Mouse (Mus musculus): Measurements from ENCODE around the gene AI481877. TPM values are rescaled to one million over a fixed set of nuclear protein-coding genes. Genes with fewer than 3 reads are reported as not detected.

AI481877 gene
- total RNA-seq, 2 experiments from 2014 or later, result not detected

DNA sequence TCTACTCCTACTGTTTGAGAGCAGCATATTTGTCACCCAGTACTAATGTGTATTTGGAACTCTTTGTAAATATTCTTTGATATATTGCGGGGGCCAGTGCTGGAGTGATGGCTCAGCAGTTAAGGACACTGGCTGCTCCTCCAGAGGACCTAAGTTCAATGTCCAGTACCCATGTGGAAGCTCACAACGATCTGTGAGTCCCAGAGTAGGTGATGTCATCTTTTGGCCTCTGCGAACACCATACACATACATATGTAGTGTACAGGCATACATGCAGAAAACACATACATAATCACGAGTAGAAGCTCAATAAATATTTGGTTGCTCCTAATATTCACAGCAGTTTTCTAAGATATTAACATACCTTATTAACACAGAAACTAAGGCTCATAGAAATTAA is 9.8 kb downstream of the AI481877 start:
- DNase-seq, result no peak
- intact Hi-C loops (cut with DNase I), result no loop called here

DNA sequence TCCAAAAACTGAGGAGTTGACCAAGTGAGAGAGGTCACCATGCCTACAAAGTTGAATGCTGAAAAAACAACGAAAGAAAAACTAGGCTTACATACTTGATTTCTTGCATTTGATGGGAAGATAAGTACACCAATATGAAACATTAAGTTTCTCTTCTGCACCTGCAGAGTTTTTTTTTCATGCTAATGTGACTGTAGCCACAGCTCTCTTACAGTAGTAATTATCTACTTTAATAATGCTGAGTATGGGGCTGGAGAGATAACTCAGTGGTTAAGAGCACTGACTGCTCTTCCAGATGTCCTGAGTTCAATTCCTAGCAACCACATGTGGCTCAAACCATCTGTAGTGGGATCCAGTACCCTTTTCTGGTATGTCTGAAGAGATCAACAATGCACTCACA is 13.7 kb downstream of the AI481877 start:
- intact Hi-C loops (cut with DNase I), result no loop called here
- no peak for DNase-seq

DNA sequence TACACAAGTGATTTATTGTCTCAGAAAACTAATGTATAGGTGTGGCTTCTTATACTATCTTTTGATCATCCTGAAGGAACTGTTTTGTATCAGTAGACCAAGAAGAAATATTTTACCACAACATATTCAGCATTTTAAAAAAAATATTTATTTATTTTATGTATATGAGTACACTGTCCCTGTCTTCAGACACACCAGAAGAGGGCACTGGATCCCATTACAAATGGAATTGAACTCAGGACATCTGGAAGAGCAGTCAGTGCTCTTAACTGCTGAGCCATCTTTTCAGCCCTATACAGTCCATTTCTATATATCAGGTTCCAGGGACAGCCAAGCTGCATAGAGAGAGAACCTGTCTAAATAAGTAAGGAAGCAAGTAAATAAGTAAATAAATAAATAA is 15.2 kb downstream of the AI481877 start:
- no peak for DNase-seq
- intact Hi-C loops (cut with DNase I), result no loop called here

DNA sequence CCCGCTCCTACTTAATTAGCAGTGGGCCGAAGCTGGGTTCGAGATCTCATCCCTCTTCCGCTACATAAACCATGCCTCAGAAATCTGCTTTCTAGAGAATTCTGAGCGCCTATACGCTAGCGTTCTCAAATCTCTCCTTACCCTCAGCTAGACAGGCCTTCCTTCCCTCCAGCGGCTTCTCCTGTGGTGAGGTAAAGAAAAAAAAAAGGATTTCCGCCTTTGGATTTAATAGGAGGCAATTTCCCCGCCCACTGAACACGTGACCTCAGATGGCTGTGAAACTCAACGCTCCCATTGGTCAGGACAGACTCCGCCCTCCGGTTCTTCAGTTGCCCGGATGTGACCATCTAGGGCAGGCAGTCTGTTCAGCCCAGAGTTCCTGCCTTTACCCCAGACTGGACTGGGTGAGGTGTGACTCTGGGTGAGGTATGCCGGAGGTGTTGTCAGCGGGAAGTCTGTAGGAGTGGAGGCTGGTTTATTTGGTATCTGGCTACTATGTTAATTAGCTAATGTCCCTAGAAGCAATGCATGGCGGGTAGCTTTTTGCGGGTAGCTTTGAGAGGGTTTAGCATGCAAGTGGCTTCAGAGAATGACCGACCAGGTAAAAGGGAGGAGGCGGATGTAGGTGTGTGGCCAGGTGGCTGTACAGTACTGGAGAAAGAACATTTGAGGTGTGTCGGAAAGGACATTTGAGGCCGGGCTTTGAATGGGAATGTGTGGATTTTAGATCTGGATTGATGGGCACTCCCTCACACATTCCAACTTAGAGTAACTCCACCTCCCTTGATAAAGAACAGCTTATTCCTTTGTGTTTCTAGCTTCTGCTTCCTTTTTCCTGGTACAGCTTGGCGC is 20.9 kb downstream of the AI481877 start:
- intact Hi-C loops (cut with DNase I), result no loop called here
- DNase-seq, result no peak

DNA sequence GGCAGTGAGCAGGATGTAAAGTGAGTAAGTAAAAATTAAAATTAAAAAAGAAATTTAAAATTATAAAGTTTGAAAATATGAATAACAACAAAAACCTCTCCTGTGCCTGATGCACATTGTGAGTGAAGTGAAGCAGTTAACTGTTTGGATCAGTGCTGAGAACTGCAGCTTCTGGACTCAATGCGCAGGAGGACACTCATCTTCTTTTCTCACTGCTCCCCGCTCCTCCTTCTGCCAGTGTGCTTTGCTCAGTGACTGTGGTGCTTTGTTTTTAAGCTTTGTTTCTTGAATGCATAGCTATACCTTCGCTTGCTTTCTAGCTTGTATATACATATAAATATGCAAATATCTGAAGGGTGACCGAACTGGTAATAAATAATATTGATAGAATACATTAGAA is 30.1 kb downstream of the AI481877 start:
- no peak for DNase-seq
- intact Hi-C loops (cut with DNase I), result loop anchor here (10.0 kb wide), 1 partner anchor 156 kb away; no protein-coding TSS in a partner anchor

DNA sequence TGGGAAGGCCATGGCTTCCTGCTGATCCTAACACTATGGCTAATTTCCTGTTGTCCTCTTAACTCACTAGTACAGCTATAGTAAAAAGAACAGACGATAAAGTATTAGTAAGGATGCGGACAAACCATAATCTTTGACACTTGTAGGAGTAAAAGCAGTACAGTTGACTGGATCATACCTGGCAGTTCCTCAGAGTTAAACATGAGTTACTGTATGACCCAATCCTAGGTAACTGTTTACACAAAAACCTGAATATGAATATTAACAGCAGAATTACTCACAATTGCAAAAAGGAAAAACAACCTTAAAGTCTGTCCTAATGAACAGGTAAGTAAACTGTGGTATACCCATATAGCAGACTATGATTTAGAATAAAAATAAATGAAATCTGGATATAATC is 30.9 kb downstream of the AI481877 start:
- intact Hi-C loops (cut with DNase I), result loop anchor here (10.0 kb wide), 1 partner anchor 157 kb away; no protein-coding TSS in a partner anchor
- no peak for DNase-seq

DNA sequence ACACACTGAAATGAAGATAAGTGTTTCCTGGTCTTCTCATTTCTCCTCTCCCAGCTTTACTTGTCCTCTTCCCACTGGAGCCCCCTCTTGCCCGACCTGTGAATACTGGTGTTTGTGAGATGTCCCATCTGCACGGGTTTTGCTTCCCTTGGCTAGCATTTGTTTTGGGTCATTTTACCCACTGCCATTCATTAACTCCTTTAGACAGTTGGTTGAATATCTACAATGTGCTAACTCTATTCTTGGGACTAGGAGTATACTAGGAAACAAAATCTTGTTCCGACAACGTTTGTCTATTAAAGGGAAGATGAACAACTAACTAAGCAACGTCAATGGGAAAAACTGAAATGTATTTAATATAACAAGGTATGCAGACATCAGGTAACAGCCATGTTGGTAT is 32.1 kb downstream of the AI481877 start:
- intact Hi-C loops (cut with DNase I), result loop anchor here (10.0 kb wide), 1 partner anchor 158 kb away; no protein-coding TSS in a partner anchor
- no peak for DNase-seq

DNA sequence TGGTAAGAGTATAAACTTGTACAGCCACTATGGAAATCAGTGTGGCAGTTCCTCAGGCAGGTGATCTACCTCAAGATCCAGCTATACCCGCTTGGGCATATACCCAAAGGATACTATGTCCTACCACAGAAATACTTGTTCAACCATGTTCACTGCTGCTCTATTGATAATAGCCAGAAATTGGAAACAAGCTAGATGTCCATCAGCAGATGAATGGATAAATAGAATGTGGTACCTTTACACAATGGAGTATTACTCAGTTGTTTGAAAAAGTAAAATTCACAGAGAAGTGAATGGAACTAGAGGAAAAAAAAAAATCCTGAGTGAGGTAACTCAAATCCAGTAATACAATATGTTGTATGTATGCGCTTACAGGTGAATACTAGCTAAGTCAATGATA is 34.6 kb downstream of the AI481877 start:
- intact Hi-C loops (cut with DNase I), result loop anchor here (10.0 kb wide), 1 partner anchor 161 kb away; no protein-coding TSS in a partner anchor
- DNase-seq, result no peak

DNA sequence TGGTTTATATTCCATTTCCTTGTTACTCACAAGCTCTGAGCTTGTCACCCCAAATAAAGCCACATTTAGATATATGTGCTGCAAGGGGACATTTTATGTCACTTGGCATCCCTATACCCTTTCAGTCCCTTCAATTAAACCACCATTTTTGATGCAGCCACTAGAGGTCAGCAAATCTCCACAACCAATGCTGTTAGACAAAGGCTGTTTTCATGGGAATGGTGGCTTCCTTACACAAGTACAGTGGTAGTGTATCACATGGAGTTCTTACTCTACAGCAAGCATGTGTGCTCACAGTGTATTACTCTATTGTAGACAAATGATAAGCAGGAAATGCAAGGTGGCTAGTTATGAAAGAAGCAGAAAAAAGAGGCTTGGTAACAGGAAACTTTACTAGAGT is 42.4 kb downstream of the AI481877 start:
- intact Hi-C loops (cut with DNase I), result loop anchor here (1.0 to 10.0 kb wide), 4 partner anchors 92 to 471 kb away; partner anchors contain the start of gene Ugcg

DNA sequence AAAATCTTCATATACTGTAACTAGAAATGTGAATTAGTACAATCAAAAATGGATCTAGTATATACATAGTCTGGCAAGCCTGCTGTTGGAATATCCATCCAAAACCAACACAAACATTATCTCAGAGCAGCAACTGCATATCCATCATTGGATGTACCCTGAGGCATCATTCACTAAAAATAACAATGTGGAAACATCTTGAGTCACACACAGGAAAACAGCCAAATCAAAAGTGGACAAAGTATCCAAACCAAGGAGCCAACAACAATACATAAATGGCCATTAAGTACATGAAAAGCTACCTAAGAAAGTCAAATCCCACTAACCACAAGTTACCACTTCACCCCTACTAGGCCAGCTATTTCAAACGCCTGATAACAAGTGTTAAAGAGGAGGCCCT is 49.4 kb downstream of the AI481877 start:
- intact Hi-C loops (cut with DNase I), result no loop called here
- no peak for DNase-seq

More for the DNA sequence above, 42.4 kb downstream of the AI481877 start:
- DNase-seq, result peak; percentile 75 to 88

DNA sequence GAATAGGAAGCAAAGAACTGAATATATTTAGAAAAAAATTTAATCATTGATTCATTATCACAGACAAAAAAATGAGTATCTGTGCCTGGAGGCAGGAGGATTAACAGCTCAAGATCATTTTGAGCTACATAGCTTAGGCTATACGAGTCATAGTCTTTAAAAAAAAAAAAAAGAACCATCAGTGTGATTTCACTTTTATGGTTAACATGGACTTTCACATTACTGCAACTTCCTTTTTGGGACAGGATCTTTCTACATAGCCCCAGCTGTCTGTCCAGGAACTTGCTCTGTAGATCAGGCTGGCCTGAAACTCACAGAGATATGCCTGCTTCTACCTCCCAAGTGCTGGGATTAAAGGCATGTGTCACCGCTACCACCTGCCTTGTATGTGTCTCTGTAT is 55.4 kb downstream of the AI481877 start:
- no peak for DNase-seq
- intact Hi-C loops (cut with DNase I), result no loop called here

DNA sequence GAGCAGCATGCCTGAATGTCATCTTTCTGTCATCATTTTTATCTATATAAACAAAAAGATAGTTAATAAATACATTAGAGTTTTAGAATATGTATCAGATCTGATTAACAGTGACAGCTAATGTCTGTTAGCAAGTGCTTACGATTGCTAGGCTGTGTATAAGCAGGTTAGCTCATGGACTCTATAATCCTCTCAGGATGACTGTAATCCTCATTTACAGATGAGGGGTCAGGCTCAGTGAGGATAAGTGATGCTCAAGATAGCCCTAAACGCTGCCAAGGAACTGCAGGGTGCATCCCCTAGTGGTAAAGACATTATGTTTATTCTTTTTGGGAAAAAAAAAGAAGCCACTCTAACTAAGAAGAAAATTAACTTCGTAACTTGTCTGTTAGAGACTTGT is 69.5 kb downstream of the AI481877 start:
- no peak for DNase-seq
- intact Hi-C loops (cut with DNase I), result no loop called here

DNA sequence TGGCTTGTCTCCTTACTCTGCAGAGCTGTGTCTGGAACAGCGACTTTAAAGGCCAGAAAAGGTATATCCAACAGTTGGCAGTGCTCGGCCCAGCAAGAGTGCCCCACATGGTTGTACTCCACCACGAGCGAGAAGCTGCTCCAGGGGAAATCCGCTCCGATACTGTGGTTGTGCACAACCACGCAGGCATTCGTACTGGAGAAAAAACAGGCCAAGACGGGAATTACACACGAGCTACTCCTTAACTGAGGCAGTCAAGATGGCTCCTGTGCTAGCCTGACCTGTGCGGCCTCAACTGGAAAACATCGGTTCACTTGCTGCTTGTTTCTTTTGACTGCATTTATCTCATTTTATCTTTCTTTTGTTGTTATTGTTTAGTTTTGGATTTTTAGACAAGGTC is 76.3 kb downstream of the AI481877 start:
- no peak for DNase-seq
- intact Hi-C loops (cut with DNase I), result no loop called here

DNA sequence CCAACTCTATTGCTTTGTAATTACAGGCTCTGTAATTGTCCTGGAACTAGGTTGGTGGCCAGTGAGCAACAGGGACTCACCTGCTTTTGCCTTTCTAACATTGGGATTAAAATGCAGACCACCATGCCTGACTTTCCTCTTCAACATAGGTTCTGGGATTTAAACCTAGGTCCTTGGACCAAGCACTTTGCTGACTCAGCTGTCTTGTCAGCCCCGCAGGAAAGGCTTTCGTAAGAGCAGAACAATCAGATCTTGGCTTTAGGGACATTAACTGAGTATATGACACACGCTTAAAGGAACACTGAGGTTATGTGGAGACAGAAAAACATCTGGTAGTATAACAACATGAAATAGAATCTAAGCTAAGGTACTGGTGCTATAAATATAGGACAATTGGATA is 80.9 kb downstream of the AI481877 start:
- DNase-seq, result no peak
- intact Hi-C loops (cut with DNase I), result no loop called here

DNA sequence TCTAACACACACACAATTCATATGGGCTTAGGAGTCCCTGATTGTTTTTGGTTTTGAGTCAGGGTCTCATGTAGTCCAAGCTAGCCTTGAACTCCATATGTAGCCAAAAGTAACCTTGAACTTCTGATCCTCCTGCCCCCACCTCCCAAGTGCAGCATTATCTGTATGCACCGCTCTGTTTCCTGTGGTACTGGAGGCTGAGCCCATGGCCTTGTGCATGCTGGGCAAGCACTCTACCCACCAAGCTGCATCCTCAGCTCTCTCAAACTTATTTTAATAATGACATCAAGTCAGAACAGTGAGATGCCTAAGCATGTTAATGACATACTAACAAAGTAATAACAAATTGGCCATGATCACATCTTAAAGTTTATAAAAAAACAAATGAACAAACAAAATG is 87.7 kb downstream of the AI481877 start:
- no peak for DNase-seq
- intact Hi-C loops (cut with DNase I), result no loop called here

DNA sequence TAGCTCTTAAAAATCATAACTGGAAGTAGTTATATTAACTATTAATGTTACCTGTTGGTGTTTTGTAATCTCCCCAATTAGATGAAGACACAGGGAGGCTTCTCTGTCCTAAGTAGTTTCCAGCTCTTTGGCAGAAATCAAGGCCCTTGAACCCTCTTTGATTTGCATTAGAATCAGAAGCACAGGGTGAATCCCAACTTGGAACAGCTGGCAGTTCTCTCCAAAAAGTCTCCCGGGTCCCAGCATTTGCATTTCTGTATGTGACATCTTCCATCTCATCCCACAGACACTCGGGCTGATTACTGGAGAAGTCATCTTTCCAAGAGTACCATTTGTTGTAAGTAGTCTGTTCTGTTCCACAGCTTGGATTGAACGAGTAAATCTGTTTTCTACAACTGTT is 91.6 kb downstream of the AI481877 start:
- DNase-seq, result no peak
- intact Hi-C loops (cut with DNase I), result no loop called here

DNA sequence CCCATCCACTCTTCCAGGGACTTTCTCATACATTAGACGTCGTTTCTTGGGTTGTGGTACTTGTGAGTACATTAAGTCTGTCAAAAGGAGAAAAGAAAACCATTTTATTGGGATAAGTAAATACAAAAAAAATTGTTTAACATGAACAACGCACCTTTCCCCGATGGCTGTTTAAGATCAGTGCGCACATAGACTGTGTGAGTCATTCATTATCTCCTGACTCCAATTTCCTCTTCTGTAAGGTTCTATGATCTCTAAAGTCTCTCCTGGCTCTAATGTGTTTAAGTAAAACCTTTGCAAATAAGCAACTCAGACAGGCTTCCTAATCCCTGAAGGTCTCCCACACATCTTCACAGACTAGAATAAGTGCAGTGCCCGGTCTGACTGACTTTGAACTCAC is 94.9 kb downstream of the AI481877 start:
- no peak for DNase-seq
- intact Hi-C loops (cut with DNase I), result no loop called here

DNA sequence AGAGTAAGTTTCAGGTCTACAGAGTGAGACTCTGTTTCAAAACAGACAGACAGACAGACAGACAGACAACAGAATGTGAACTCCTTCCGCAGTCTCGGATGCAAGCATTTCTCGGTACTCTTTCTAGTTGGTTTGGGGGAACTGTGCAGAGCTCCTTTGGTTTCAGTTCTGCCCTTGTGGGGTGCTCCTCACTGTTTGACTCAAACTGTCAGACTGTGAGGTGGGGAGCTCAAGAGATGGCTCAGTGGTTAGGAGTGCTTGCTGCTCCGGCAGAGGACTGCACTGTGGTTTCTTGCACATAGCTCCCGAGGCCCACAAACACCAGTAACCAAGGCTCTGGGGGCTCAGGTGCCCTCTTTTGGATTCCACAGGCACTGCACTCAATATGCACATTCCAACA is 95.7 kb downstream of the AI481877 start:
- intact Hi-C loops (cut with DNase I), result no loop called here
- DNase-seq, result no peak

DNA sequence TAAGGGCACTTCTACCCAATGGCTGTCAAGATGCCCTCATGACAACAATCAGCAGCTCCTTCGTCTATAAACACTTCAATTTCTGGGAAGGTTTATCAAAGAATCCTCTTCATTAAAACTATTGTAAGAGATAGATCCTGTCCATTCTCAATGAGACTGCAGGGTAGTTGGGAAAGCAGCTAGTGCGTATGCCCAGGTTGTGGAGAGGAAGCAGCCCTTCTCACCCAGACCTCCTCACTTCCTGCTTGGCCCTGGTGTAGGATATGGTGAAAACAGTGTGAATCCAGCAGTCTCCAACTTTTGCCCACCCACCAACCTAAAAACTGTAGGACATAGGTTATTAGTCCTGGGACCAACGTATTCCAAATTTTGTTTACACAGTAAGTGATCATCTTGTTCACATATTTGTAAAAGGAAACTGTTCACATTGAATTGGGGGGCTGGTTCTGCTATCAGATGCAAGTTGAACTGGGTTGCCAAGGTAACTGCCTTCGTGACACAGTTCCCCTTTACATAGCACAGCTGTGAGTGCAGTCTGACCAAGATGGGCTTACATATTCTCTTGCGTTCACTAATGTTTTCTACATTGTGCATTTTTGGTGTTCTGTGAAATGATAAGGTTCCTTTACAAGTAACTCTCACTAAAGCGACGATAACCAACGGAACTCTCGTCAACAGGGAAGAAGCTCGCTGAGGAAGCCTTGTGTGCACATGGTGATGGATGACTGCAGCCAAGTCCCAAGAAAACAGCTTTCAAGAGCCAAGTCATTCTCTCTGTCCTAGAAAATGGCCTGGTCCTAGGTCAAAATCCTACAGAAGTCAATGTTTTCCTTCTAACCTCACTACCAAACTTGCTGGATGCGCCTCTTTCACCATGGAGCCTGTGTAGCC is 98.1 kb downstream of the AI481877 start:
- intact Hi-C loops (cut with DNase I), result no loop called here
- DNase-seq, result no peak

DNA sequence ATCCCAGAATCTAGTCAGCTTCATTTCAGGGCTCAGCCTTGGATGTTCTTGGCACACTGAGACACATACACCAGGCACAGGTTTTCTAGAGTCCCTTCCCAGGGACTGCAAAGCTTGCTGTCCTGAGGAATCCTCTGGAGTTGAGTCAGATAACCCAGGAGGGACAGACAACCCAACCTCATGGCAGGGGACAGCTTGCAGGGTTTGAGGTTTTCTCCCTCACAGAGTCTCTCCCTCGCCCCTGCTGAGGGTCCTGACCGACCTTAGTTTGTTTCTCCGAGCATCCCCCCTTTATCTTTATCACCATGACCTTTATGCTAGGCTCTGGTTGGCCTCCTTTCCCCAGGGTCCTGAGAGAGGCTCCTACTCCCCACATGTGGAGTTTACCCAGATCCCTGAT is 101.3 kb downstream of the AI481877 start:
- no peak for DNase-seq
- intact Hi-C loops (cut with DNase I), result loop anchor here (5.0 kb wide), 1 partner anchor 35 kb away; the partner anchor contains the start of gene Gm20503

DNA sequence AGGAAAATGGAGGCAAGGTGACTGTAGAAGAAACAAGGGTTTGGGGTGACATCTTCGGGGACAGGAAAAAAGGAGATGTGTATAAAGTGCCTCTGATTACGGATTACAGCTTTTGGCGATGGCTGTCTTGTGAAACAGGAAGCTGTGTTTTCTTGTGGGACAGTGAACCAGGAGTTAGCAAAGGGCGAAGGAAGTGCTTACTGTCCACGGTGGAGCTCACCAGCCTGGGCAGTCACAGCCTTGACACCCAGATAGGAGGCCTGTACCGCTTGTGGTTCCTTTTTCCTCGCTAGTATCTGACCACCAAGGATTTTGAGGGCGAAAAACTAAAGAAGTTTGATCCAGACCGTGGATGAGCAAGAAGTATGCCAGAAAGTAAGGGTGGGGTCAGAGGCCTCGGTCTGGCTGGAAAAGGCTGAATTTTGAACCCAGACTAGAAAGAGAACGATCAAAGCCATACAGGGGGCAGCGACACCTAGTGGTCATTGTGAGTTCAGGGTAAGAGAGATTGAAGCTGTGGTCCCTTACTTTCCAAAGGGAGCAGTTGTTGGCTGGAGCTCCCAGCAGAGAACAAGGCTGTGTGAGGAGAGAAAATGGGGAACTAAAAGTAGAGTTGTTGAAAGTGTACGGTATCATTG is 102.2 kb downstream of the AI481877 start:
- intact Hi-C loops (cut with DNase I), result loop anchor here (1.0 to 5.0 kb wide), 2 partner anchors 34 to 51 kb away; partner anchors contain the start of gene Gm20503
- peak; percentile 76 to 81 for DNase-seq

Measured in heart, postnatal 14 days (tissue).